Mouse (Mus musculus) urinary bladder, postnatal 25 days (tissue): ENCODE measurements around the gene Myo16.

ENCODE experiments used
- DNase-seq: peaks from one replicate; pipeline ENCODE4 v3.0.0; 2022; ENCODE audit warnings: low spot score

Gene Myo16

GRCm38 (mm10) chr8:10671862-10672548 is 518.3 kb downstream of the Myo16 start:
- DNase-seq: no peak

GRCm38 (mm10) chr8:10677840-10678410 is 524.2 kb downstream of the Myo16 start:
- DNase-seq: no peak

- no peak for DNase-seq
Measured at GRCm38 (mm10) chr8:10681926-10682325, 528.2 kb downstream of the Myo16 start.

- no peak for DNase-seq
Measured at GRCm38 (mm10) chr8:10683088-10683487, 529.4 kb downstream of the Myo16 start.
